Mouse (Mus musculus): ENCODE measurements around the gene Gm45799.

GRCm38 (mm10) chr7:105633127-105633800 lies 7.1 kb upstream of the Gm45799 start, which contains the start of gene Trim3:
- TF ChIP-seq CTCF (IDR thresholded peaks at IDR 0.05) (no peak), POLR2A (IDR thresholded peaks at IDR 0.05; ENCODE audit: insufficient read depth, low read depth, low read length) (peak; percentile 80; the same call in 1 of the 2 replicates)

Data from heart, adult 2 months (tissue).